Mouse (Mus musculus): ENCODE measurements at regions not wholly inside any gene's neighbourhood (a gene's known extent, or its start where the extent isn't known, plus 50 kb on each side); places are given as distances from the start of the nearest gene placed in this dataset.

- DNase-seq = no peak
Measured at GRCm38 (mm10) chr5:133675636-133676035, 423.9 kb upstream of the Castor2 start.

GRCm38 (mm10) chr5:133666473-133666872, 433.0 kb upstream of the Castor2 start:
- peak; percentile 63 for DNase-seq

- no peak for DNase-seq
Measured at GRCm38 (mm10) chr5:133662474-133663256, 436.8 kb upstream of the Castor2 start.

GRCm38 (mm10) chr5:133660351-133660750, 439.2 kb upstream of the Castor2 start:
- DNase-seq = no peak

- no peak for DNase-seq
Measured at GRCm38 (mm10) chr5:133656837-133657236, 442.7 kb upstream of the Castor2 start.

GRCm38 (mm10) chr5:133653431-133653830, 446.1 kb upstream of the Castor2 start:
- no peak for DNase-seq

GRCm38 (mm10) chr5:133650246-133650645, 449.3 kb upstream of the Castor2 start:
- DNase-seq = no peak

GRCm38 (mm10) chr5:133645696-133646195, 453.8 kb upstream of the Castor2 start:
- DNase-seq = no peak

DNA sequence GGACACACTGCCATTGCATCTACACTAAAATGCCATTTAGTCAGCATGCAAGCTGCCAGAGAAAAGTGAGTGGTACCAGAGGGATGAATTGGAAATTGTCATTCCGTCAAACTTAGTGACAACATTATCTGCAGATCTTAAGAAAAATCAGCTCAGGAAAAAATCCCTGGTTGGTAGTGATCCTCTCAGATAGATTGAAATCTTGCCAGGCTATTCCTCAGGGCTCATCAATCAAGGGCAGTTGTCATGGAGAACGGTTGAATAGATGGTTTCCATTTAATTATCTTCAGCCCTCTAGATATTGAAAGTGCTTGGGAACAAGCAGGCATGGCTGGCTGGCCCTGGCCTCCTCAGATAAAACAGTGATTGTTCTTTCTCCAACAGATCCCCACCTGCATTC, 456.2 kb upstream of the Castor2 start:
- DNase-seq = no peak

GRCm38 (mm10) chr5:133634481-133634880, 465.0 kb upstream of the Castor2 start:
- no peak for DNase-seq

- no peak for DNase-seq
Measured at GRCm38 (mm10) chr5:133631812-133632211, 467.7 kb upstream of the Castor2 start.

GRCm38 (mm10) chr5:133619347-133619746, 480.2 kb upstream of the Castor2 start:
- DNase-seq = no peak

DNA sequence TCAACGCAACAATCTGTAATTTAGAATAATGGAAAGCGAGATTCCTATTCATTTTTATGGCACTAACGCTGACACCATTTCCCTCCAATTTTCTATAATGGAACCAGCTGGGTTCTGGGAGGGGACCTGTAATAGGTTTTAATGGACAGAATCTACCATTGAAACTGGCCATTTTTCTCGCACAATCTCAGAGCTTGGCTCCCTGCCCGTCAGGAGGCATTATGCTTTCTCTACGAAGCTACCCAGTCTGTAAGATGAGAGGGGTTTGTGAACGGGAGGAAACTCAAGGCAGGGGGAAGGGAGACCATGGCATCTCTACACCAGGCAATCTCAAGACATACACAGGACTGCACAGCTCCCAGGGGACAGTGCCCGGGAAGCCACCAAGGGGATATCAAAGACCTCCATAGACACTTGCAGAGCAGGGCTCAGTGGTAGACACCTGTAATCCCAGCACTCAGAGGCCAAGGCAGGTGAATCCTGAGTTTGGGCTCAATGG, 498.2 kb upstream of the Castor2 start:
- DNase-seq = no peak

GRCm38 (mm10) chr5:133600630-133601029, 498.9 kb upstream of the Castor2 start:
- DNase-seq = no peak

DNA sequence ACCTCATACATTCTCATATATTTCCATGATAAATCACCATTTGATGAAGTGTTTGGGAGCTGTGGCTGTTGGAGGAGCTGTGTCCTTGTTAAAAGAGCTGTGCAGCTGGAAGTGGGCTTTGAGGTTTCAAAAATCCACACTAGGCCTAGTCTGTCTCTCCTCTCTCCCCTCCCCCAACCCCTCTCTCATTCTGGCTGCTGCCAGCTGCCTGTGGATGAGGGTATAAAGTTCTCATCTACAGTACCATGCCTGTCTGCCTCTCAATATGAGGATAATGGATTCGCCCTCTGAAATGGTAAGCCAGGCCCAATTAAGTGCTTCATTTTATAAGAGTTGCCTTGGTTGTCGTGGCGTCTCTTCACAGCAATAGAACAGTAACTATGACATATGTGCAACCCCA, 501.4 kb upstream of the Castor2 start:
- no peak for DNase-seq

- no peak for DNase-seq
Measured at GRCm38 (mm10) chr5:133586492-133586891, 513.0 kb upstream of the Castor2 start.

GRCm38 (mm10) chr5:133585181-133585580, 514.3 kb upstream of the Castor2 start:
- peak; percentile 77 for DNase-seq

DNA sequence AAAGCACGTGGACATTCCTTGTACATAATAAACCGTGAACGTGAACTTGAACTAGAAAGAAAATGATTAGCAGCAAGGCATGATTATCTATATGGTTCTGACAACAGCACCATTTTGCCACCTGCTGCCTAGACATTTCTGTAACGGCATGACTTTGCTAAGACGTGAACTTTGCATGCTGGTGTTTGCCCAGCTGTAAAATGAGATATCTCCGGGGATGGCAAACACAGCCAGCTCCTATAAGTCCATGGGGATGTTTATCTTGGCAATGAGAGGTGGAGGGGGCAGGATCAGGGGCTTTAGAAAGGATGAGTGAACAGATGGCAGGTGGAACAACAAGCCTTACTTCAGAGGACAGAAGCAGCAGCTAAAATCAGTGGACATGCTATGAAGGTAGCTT, 522.9 kb upstream of the Castor2 start:
- DNase-seq = no peak

DNA sequence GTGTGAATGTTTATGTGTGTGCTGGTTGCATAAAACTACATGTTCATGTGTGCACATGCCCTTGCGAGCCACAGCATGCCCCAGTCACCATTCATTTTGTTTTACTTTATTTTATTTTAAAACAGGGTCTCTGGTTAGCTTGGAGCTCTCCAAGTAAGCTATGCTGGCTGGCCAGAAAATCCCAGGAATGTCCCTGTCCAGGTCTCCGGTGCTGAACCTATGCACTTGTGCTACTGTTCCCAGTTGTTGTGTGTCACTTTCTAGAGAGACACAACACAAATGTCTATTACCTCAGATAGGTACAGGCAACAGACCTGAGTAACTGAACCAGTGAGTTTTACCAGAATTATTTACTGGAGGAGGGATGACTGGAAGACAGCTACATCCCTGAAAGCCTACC, 530.4 kb upstream of the Castor2 start:
- peak; percentile 18 for DNase-seq

DNA sequence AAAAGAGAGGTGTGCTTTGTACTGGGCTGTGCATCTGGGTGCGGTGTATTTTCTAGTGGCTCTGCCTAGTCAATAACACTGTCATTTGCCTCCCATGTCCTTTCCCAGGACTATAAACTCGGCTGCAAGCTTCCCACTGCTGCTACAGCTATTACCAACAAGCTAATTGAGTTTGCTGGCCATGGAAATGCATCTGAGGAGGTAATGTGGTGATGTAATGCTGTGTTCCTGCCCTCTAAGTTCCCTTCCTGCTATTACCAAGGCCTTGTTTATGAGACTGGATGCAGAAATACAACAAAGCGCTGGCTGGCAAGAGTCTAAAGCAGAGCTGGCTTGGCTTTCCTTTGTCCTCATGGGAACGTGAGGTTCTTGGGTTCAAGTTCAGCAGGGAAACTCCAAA, 533.0 kb upstream of the Castor2 start:
- DNase-seq = no peak

- DNase-seq = no peak
Measured at GRCm38 (mm10) chr5:133550657-133551056, 548.9 kb upstream of the Castor2 start.

GRCm38 (mm10) chr5:133542217-133542616, 557.3 kb upstream of the Castor2 start:
- DNase-seq = no peak

DNA sequence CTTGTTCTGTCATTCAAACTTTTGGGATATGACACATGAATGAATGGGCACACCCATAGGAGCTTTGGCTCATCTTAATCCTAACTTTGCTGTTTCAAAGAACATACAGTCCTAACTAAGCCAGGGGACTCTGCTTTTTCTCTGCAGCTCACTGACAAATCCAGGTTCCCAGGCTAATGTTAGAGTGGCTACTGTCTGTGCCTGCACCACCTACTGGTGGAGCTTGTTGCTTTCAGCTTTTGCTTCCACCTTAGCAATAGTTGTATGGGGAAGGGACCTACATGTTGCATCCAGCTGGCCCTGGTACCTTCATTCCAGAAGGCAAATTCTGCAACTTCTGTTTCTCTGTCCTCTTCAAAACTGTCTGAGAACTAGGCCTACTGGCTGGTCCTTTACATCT, 566.8 kb upstream of the Castor2 start:
- peak; percentile 9 for DNase-seq

GRCm38 (mm10) chr5:133505661-133506060, 593.9 kb upstream of the Castor2 start:
- DNase-seq = no peak

Data from kidney, postnatal 10 days (tissue).